In the genomic region with DNA sequence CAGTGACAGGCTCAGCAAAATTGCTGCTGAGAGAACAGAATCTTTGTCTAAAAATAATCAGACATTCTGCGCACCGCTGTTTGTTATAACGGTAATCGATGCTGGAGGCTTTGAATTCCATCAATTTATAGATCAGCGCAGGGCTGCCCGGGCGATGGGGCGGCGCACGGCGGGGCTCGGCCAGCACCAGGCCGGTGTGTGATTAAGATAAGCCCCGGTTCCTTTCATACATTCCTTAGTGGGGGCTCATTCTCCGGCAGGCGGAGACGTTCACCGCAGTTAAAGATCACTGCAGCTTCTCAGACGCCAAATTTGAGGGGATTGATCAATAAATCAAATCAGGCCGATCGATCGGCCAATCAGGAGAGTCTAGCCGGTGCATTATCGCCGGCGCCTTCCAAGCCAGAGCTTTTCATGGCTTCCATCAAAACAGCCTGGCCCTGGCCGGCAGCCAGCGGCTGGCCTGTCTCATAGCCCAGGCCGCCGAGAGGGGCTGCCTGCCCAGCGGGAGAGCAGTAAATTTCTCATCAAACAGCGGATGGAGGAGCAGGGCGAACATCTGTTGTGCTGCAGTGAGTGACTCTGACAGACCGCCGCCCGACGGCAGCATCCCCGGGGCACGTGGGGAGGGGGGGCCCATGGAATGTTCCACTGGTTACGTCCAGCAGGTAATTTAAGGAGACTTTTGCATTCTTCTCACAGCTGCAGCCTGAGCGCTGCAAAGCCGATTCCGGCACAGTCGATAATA, we compare ENCODE assay signal across 8 mouse cellular contexts.
DNase-seq lines count a peak whose midpoint lies in the region; ATAC-seq and TF ChIP-seq lines count a peak whose summit lies in the region.

No protein-coding gene starts in this region.

- no peaks in the 10 kb centered on the region for H3K27me3 ChIP-seq in heart, adult 2 months (ENCODE audit: control insufficient read depth, insufficient read depth, low read length)
- H3K27me3 ChIP-seq in lung, embryonic 15.5 days, result peaks cover 30% of the 10 kb centered on the region

- H3K36me3 ChIP-seq in heart, adult 2 months (ENCODE audit: control insufficient read depth, insufficient read depth, low read length), result no peaks in the 10 kb centered on the region
- no peaks in the 10 kb centered on the region for H3K36me3 ChIP-seq in lung, embryonic 15.5 days

- H3K4me2 ChIP-seq in lung, embryonic 15.5 days, result peak overlapping the region; percentile 66

- TF ChIP-seq EP300 in heart, adult 2 months (IDR thresholded peaks at IDR 0.05; ENCODE audit: insufficient read depth, low read depth, low read length), result no peak

- H3K79me2 ChIP-seq in heart, adult 2 months (replicated peaks; ENCODE audit: control insufficient read depth, insufficient read depth, low read length), result no peaks in the 10 kb centered on the region

- H3K4me1 ChIP-seq in heart, adult 2 months (ENCODE audit: control insufficient read depth, insufficient read depth, low read length), result no peaks in the 10 kb centered on the region
- peaks cover 24% of the 10 kb centered on the region for H3K4me1 ChIP-seq in lung, embryonic 15.5 days

- H3K9me3 ChIP-seq in lung, embryonic 15.5 days, result no peaks in the 10 kb centered on the region

- WGBS in heart, adult 2 months, result 8% methylated on average over 44 of the region's 44 CpGs
- 3% methylated on average over 44 of the region's 44 CpGs for WGBS in lung, embryonic 15.5 days

- H3K9ac ChIP-seq in heart, adult 2 months (ENCODE audit: low read depth, low read length), result peak overlapping the region; percentile 22; the same call in 1 of the 2 replicates
- no peak overlapping the region; the same call in 1 of the 2 replicates for H3K9ac ChIP-seq in lung, embryonic 15.5 days

- TF ChIP-seq POLR2A in heart, adult 2 months (IDR thresholded peaks at IDR 0.05; ENCODE audit: insufficient read depth, low read depth, low read length), result no peak

- peak; percentile 29 to 39 for DNase-seq in left cerebral cortex, adult 2 months (ENCODE audit: extremely low spot score in 1 of 2, low spot score in 2 of 2)
- no peak for DNase-seq in left cerebral cortex, adult 11 months (ENCODE audit: low spot score)
- DNase-seq in cerebellum, postnatal 36 days, result peak; percentile 36 to 46
- peak; percentile 45 to 57 for DNase-seq in heart, adult 2 months
- DNase-seq in kidney, adult 9 months, result peak; percentile 14
- peak; percentile 45 for DNase-seq in right cerebral cortex, postnatal 14 days

- intact Hi-C loops in left cerebral cortex, adult 2 months (cut with DNase I), result loop anchor here (5.0 kb wide), 1 partner anchor 49 kb away; no protein-coding TSS in a partner anchor
- intact Hi-C loops in heart, adult 2 months (cut with DNase I), result no loop called here

- TF ChIP-seq CTCF in left cerebral cortex, adult 2 months (IDR thresholded peaks at IDR 0.05), result no peak
- TF ChIP-seq CTCF in heart, adult 2 months (IDR thresholded peaks at IDR 0.05), result no peak

- ATAC-seq in lung, embryonic 15.5 days (ENCODE audit: borderline replicate concordance, extremely low read depth, low FRiP score, low TSS enrichment), result peak; percentile 66; the same call in 1 of the 2 replicates
- ATAC-seq in activated CD4-positive, CD25-positive, alpha-beta regulatory T cell, adult 4 months, result no peak

- peak overlapping the region; percentile 54; the same call in 1 of the 2 replicates for H3K27ac ChIP-seq in left cerebral cortex, adult 2 months
- peak overlapping the region; percentile 26; the same call in 1 of the 2 replicates for H3K27ac ChIP-seq in heart, adult 2 months
- no peak overlapping the region for H3K27ac ChIP-seq in lung, embryonic 15.5 days

- peak overlapping the region; percentile 33 for H3K4me3 ChIP-seq in left cerebral cortex, adult 2 months
- peak overlapping the region; percentile 31; the same call in 1 of the 2 replicates for H3K4me3 ChIP-seq in heart, adult 2 months
- peak overlapping the region; percentile 26 for H3K4me3 ChIP-seq in lung, embryonic 15.5 days
